Mouse (Mus musculus) pancreas, adult 10 weeks (tissue): ENCODE results near the gene March6. TPM values are rescaled to one million over a fixed set of nuclear protein-coding genes. Genes with fewer than 3 reads are reported as not detected.

Experiments
- polyA plus RNA-seq: library from polyadenylated mRNA; stranded (reverse); fragments of 350-450 nt; fragmentation: Illumina TruSeq; extraction: RNeasy Lipid Tissue Mini Kit (QIAGEN cat#74804); gene quantifications from one replicate; pipeline ENCODE4 v1.2.3, GENCODE M21; 2015; ENCODE audit warnings: low read depth, low replicate concordance; ENCODE audit not compliant: insufficient read depth

Gene March6
- 7.6 TPM for polyA plus RNA-seq

GRCm38 (mm10) chr15:31530659-31531445 lies at the start of gene March6:
TSS of gene March6 (minus strand) at chr15:31531053.

GRCm38 (mm10) chr15:31565184-31565583 lies 34.3 kb upstream of the March6 start, which contains the start of gene Cmbl:
TSS of gene Cmbl (plus strand) at chr15:31565389.

GRCm38 (mm10) chr15:31453098-31453916 lies 77.5 kb downstream of the March6 start, which contains the start of gene Ropn1l:
TSS of gene Ropn1l (minus strand) at chr15:31453737.

Other genes starting within 250 kb of the March6 start
- gene Ankrd33b, start 163.3 kb downstream of the March6 start, polyA plus RNA-seq: 1.7 TPM
- not detected for gene Ropn1l, start 77.3 kb downstream of the March6 start, polyA plus RNA-seq
- 3.5 TPM for gene Cmbl, start 34.3 kb upstream of the March6 start, polyA plus RNA-seq
- gene Cct5, start 70.8 kb upstream of the March6 start, polyA plus RNA-seq: 57.2 TPM
- gene Fam173b, start 70.8 kb upstream of the March6 start, polyA plus RNA-seq: 5.0 TPM